Mouse (Mus musculus) thymus, adult 2 months (tissue): Measurements from ENCODE around the gene Slc11a2.

ENCODE experiments used
- CTCF ChIP-seq: fragments of 200-500 bp; IDR thresholded peaks from 2 replicates; pipeline ENCODE4 v1.5.1; 2012; ENCODE audit warnings: mild to moderate bottlenecking, control low read depth, low read length, moderate library complexity, borderline replicate concordance; ENCODE audit not compliant: control insufficient read depth, poor library complexity, insufficient read depth; ENCODE audit errors: extremely low read depth
- POLR2A ChIP-seq: fragments of 200-500 bp; IDR thresholded peaks from 2 replicates; pipeline ENCODE4 v1.6.1; 2012; ENCODE audit warnings: mild to moderate bottlenecking, low read length, control low read depth, moderate library complexity; ENCODE audit not compliant: control insufficient read depth, poor library complexity, insufficient read depth; ENCODE audit errors: extremely low read depth

DNA sequence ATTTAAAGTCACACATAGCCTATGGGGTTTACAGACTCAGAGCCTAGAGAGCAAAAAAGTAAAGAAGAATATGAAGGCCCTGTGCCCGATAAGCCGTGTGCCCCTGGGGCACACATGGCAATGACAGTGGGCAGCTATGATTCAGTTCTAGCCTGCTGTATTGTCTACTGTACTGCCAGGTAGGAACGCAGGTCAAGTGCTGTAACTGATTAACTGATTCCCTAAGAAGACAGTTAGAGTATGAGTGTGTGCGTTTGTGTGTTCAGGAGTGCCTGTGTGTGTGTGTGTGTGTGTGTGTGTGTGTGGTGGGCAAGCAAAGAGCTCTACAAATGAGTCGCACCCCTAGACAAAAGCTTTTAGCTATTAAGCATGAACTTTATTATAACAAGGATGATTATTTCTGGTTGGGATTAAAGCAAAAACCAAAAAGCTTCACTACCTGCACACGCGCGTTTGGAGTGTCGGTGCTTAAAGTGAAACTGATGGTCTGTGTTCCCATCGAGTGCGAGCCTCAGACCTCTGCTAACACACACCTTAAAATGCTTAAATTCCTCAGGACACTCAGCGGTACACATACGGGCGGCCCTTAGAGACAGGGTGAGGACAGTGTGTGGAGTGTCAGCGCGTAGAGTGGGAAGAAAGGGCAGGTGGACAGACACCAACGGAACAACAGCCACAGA is 37.2 kb downstream of the Slc11a2 start:
- no peak for TF ChIP-seq POLR2A
- no peak for TF ChIP-seq CTCF
